Mouse (Mus musculus): ENCODE measurements at regions not wholly inside any gene's neighbourhood (a gene's known extent, or its start where the extent isn't known, plus 50 kb on each side); places are given as distances from the start of the nearest gene placed in this dataset.

GRCm38 (mm10) chr3:130795396-130795795 lies 65.2 kb upstream of the Rpl34 start:
- 94% methylated on average over 4 of the region's 4 CpGs for WGBS
- Histone ChIP-seq H3K4me3 (ENCODE audit: low read depth, low read length) (no peak overlapping the region), H3K27me3 (ENCODE audit: control insufficient read depth, insufficient read depth, low read length) (no peaks in the 10 kb centered on the region), H3K4me1 (ENCODE audit: control insufficient read depth, insufficient read depth, insufficient read length, low read length) (no peaks in the 10 kb centered on the region; the same call in 1 of the 2 replicates), H3K36me3 (ENCODE audit: control insufficient read depth, insufficient read depth, low read length) (no peaks in the 10 kb centered on the region), H3K27ac (ENCODE audit: insufficient read depth, low read depth, low read length) (no peak overlapping the region)
- TF ChIP-seq POLR2A (IDR thresholded peaks at IDR 0.05; ENCODE audit: low read depth, low read length) = no peak
- no peak for TF ChIP-seq CTCF (IDR thresholded peaks at IDR 0.05; ENCODE audit: extremely low read depth, insufficient read length, insufficient replicate concordance, low read depth, low read length)

- Histone ChIP-seq H3K4me3 (ENCODE audit: low read depth, low read length) (no peak overlapping the region), H3K27me3 (ENCODE audit: control insufficient read depth, insufficient read depth, low read length) (no peaks in the 10 kb centered on the region), H3K36me3 (ENCODE audit: control insufficient read depth, insufficient read depth, low read length) (no peaks in the 10 kb centered on the region), H3K4me1 (ENCODE audit: control insufficient read depth, insufficient read depth, insufficient read length, low read length) (no peaks in the 10 kb centered on the region; the same call in 1 of the 2 replicates), H3K27ac (ENCODE audit: insufficient read depth, low read depth, low read length) (no peak overlapping the region)
- WGBS = 45% methylated on average over 13 of the region's 13 CpGs
- TF ChIP-seq CTCF (IDR thresholded peaks at IDR 0.05; ENCODE audit: extremely low read depth, insufficient read length, insufficient replicate concordance, low read depth, low read length) = no peak
- no peak for TF ChIP-seq POLR2A (IDR thresholded peaks at IDR 0.05; ENCODE audit: low read depth, low read length)
Observed at GRCm38 (mm10) chr3:130794142-130794925, 64.1 kb upstream of the Rpl34 start.

GRCm38 (mm10) chr3:130780706-130781240 lies 50.6 kb upstream of the Rpl34 start:
- Histone ChIP-seq H3K36me3 (ENCODE audit: control insufficient read depth, insufficient read depth, low read length) (no peaks in the 10 kb centered on the region), H3K27me3 (ENCODE audit: control insufficient read depth, insufficient read depth, low read length) (no peaks in the 10 kb centered on the region), H3K4me1 (ENCODE audit: control insufficient read depth, insufficient read depth, insufficient read length, low read length) (no peaks in the 10 kb centered on the region), H3K27ac (ENCODE audit: insufficient read depth, low read depth, low read length) (no peak overlapping the region), H3K4me3 (ENCODE audit: low read depth, low read length) (no peak overlapping the region)
- 82% methylated on average over 11 of the region's 11 CpGs for WGBS
- TF ChIP-seq CTCF (IDR thresholded peaks at IDR 0.05; ENCODE audit: extremely low read depth, insufficient read length, insufficient replicate concordance, low read depth, low read length) (no peak), POLR2A (IDR thresholded peaks at IDR 0.05; ENCODE audit: low read depth, low read length) (no peak)
